Mouse (Mus musculus) neural tube, embryonic 10.5 days (tissue): ENCODE results near the gene Gbp5.

Experiments
- DNase-seq: peaks from one replicate; pipeline ENCODE4 v3.0.0-alpha.2; 2017; ENCODE audit warnings: low spot score; ENCODE audit errors: extremely low spot score

Gene Gbp5

GRCm38 (mm10) chr3:142493536-142494061 lies at the start of gene Gbp5:
TSS of gene Gbp5 (plus strand) at chr3:142493978.
- no peak for DNase-seq

- DNase-seq = no peak
These were observed 39.6 kb upstream of the Gbp5 start for GRCm38 (mm10) chr3:142454198-142454597.

- no peak for DNase-seq
These were observed 34.5 kb upstream of the Gbp5 start for GRCm38 (mm10) chr3:142459241-142459640.

- no peak for DNase-seq
These were observed 30.7 kb upstream of the Gbp5 start for GRCm38 (mm10) chr3:142462764-142463751.

GRCm38 (mm10) chr3:142474349-142474983 lies 19.3 kb upstream of the Gbp5 start:
- DNase-seq = peak; percentile 35

- DNase-seq = peak; percentile 74
These were observed 17.9 kb upstream of the Gbp5 start for GRCm38 (mm10) chr3:142475913-142476312.

GRCm38 (mm10) chr3:142477866-142478265 lies 15.9 kb upstream of the Gbp5 start:
- DNase-seq = no peak

- DNase-seq = no peak
These were observed 15.4 kb upstream of the Gbp5 start for GRCm38 (mm10) chr3:142478360-142478759.

GRCm38 (mm10) chr3:142490465-142490864 lies 3.3 kb upstream of the Gbp5 start:
- peak; percentile 52 for DNase-seq

- no peak for DNase-seq
These were observed 1.4 kb downstream of the Gbp5 start for GRCm38 (mm10) chr3:142495146-142495655.

- no peak for DNase-seq
These were observed 2.6 kb downstream of the Gbp5 start for GRCm38 (mm10) chr3:142496113-142497101.

- no peak for DNase-seq
These were observed 3.5 kb downstream of the Gbp5 start for GRCm38 (mm10) chr3:142497123-142497841.

- no peak for DNase-seq
These were observed 5.2 kb downstream of the Gbp5 start for GRCm38 (mm10) chr3:142498941-142499340.

- no peak for DNase-seq
These were observed 34.3 kb downstream of the Gbp5 start for GRCm38 (mm10) chr3:142528116-142528515.

GRCm38 (mm10) chr3:142529597-142529996 lies 35.8 kb downstream of the Gbp5 start:
- DNase-seq = no peak

GRCm38 (mm10) chr3:142530087-142530953 lies 36.5 kb downstream of the Gbp5 start, which contains the start of gene Gbp7:
TSS of gene Gbp7 (plus strand) at chr3:142530342.
- peak; percentile 50 for DNase-seq

- DNase-seq = no peak
These were observed 37.8 kb downstream of the Gbp5 start for GRCm38 (mm10) chr3:142531595-142531994.

- no peak for DNase-seq
These were observed 39.4 kb downstream of the Gbp5 start for GRCm38 (mm10) chr3:142533185-142533584.

- DNase-seq = no peak
These were observed 41.9 kb downstream of the Gbp5 start for GRCm38 (mm10) chr3:142535667-142536066.
